Mouse (Mus musculus): Measurements from ENCODE around the gene Lingo3.

Gene Lingo3

DNA sequence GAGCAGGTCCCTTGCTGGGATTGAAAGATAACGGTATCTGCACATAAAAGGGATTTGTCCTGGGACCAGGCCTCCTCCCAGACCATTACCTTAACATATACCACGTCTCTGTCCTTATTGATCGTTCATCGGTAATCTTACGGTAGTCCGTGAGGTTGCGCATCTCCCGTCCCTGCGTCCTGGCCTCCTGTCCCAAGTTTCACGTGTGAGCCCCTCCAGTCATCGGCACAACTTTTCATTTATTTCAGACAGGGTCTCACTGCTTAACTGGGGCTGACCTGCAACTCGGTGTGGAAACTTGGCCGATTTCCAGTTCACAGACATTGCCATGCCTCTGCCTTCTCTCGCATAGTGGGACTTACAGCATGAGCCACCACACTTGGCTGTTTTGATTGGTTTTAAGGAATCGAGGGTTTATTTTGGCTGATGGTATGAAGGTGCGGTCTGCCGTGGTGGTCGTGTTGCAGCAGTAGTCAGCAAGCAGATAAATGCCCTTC is 44.7 kb downstream of the Lingo3 start:
- DNase-seq (ENCODE audit: low spot score in 2 of 2), result no peak

DNA sequence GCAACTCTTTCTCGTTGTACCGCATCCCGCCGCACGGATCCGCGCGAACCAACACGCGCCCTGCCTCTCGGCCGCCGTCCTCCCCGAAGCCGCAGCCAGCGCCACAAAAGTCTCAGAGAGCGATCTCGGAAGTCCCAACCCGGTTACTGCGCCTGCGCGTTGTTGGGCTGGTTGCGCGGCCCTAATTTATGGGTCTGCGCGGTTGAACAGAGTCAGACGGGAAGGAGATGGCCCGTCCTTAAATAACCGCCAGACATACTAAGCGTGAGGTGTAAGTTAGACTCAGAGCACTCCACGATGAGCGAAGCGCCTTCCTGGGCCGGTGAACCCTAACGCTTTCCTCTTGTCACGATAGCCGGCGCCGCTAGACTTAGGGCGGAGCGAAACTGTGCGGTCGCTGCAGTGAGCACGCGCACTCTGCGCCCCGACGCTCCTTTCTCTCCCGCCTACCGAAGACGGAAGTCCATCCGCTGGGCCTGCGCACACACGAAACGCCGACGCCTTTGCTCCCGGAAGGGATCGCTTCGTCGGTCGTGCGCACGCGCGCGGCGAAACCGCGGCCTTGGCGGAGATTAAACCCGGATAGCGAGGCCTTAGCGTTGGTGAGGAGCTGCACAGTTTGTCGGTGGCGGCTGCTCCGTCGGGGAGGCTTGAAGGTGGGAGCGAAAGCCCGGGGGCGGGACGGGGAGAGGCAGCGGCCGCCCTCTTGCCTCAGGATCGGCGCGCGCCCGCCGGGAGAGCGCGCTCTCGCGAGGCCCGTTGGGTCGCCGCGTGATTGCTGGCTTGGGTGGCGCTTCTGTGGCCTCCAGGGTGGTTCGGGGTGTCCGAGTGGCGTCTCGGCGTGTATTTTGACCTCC is 45.5 kb downstream of the Lingo3 start, which contains the start of the genes Sf3a2 and Plekhj1:
Gene Sf3a2 (plus strand): TSS at position 49 of the 857 bp plus-strand sequence.
Gene Plekhj1 (minus strand): TSS at position 477 of the 857 bp plus-strand sequence.
- peak; percentile 92 to 93 for DNase-seq (ENCODE audit: low spot score in 2 of 2)

DNA sequence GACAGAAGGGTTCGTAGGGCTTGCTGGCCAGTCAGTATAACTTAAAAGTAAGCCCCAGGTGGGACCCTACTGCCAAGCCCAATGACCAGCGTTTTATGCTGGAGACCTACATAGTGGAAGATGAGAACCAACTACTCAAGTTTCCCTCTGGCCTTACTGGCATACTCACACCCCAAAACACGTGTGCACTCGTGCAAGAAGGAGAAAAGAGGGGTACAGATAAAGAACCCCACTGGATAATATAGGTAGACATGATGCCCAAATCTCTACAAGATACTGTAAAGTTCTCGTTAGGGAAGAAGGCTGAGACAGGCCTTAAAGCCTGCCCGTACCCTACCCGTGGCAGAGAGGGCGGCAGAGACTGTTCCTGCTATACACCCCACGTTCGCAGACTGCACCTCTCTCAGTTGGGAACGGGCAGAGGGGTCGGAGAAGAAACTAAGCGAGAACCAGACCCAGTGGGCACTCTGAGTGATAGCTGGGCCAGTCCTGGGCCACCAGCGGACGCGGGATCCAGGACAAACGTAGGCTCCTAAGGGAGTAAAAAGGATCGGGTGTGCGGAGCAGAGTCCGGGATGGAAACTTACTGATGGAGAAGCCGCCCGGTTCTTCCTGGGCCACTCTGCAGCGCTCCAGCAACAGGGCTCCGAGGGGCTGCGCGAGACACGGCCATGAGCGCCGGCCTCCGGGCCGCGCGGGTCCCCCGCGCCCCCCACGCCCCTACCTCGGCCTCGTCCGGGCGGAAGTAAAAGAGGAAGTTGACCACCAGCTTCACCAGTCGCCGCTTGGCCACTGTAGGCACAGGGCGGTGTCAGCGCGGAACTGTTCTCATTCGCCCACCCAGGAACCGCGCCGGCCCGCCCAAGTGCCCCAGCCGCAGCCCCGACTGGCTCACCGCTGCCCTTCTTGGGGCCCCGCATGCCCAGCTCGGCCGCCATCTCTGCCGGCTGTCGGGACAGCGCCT is 46.4 kb downstream of the Lingo3 start:
- DNase-seq (ENCODE audit: low spot score in 2 of 2), result no peak

DNA sequence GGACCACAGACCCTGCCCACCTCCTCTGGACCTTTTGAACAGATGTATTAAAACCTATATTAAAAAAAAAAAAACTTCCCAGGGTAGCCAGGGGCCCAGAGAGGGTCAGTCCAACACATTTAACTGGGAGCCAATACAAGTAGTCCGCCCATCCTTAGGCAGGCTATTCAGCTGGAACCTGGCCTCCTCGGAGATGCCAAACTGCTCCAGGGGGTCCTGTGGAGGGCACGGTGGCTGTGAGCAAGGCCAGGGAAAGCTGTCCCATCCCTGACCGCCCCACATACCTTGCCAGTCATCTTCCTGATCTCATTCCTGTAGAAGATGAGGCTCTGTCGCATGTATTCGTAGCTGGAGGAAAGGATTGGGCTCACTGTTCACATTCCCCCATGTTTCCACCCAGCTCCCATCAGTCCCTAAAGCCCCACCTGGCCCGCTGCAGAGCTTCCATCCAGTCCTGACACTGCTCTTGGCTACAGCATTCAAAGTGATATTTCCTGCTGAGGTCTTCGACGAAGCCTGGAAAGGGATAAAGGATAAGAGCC is 47.5 kb downstream of the Lingo3 start:
- no peak for DNase-seq (ENCODE audit: low spot score in 2 of 2)

- no peak for DNase-seq (ENCODE audit: low spot score in 2 of 2)
Observed at GRCm38 (mm10) chr10:80794750-80795149, 49.1 kb downstream of the Lingo3 start.

DNA sequence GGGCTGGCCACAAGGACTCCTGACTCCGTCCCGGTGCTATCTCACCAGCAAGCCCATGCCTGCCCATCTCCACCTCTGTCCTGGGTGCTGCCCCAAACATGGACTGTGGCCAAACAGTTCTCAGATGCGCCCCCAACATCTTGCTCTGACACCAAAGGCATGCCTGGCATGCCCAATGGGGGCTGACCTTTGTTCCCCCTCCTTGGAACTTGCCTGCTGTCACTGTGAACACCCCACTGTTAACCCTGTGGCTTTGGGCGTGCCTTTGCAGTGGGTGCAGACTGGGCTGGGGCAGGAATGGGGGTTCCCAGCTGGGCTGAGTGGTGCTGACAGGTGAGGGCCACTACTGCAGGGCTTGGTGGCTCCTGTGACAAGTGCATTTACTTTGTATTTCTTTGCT is 50.0 kb downstream of the Lingo3 start:
- DNase-seq (ENCODE audit: low spot score in 2 of 2), result peak in 1 of 2 experiments; percentile 29

DNA sequence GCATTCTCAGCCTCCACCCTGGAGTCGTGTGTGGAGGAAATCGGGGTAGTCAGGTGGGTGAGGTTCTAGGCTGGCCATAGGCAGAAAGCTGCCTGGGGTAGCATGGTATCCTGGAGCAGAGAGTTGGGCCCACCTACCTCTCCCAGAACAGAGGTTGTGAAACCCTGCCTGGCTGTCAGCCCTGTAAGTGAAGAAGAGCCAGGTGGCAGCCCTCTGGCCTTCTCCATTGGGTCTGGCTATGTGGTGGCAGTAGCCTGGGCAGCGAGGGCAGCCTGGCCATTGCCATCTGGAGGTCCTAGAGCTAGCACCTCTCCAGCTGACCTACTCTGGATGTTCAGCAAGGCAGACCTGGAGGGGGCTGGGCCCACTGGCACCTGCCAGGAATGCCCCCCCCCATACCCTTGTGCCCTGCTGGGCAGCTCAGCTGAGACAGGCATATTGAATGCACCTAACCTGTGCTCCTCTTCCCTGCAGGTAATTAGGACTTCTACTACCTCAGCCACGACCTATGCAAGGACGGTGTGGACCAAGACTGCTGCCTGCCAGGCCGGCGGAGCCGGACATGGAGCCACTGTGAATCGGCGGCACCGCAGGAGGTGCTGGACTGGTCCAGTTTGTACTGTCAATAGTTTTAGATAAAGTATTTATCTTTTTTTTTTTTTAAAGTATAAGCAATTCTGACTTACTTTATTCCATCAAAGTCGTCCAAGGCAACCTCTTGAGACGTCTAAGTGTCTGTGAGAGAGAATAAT is 50.6 kb downstream of the Lingo3 start:
- no peak for DNase-seq (ENCODE audit: low spot score in 2 of 2)

DNA sequence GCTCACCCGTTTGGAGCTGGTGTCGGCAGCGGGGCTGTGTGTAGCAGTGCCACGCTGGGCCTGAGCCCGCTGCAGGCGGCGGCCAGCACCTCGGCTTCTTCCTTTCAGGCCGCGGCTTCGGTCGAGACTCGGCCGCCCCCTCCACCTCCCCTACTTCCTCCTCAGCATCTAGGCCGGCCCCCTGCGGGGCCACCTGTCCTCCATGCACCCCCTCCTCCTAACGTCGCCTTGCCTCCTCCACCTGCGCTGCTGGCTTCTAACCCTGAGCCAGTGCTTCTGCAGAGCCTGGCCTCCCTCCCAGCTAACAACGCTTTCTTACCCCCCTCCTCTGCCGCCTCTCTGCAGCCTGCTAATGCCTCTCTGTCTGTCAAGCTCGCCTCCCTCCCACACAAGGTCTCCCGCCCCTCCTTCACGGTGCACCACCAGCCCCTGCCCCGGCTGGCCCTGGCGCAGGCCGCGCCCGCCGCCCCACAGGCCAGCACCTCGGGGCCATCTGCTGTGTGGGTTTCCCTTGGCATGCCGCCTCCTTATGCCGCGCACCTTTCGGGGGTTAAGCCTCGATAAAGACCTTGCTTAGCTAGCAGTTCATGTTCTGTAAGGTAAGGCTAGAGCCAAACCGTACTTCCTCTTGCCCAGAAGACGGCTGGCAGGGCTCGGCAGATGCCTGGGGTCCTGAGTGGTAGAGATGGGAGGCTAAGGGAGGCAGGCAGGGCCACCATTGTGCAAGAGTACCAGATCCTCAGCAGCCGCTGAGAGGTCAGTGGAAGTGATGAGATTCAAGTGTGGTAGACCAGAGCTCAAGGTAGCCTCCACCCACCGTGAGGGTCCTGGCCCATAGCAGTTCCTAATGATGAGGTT is 51.4 kb downstream of the Lingo3 start:
- no peak for DNase-seq (ENCODE audit: low spot score in 2 of 2)

DNA sequence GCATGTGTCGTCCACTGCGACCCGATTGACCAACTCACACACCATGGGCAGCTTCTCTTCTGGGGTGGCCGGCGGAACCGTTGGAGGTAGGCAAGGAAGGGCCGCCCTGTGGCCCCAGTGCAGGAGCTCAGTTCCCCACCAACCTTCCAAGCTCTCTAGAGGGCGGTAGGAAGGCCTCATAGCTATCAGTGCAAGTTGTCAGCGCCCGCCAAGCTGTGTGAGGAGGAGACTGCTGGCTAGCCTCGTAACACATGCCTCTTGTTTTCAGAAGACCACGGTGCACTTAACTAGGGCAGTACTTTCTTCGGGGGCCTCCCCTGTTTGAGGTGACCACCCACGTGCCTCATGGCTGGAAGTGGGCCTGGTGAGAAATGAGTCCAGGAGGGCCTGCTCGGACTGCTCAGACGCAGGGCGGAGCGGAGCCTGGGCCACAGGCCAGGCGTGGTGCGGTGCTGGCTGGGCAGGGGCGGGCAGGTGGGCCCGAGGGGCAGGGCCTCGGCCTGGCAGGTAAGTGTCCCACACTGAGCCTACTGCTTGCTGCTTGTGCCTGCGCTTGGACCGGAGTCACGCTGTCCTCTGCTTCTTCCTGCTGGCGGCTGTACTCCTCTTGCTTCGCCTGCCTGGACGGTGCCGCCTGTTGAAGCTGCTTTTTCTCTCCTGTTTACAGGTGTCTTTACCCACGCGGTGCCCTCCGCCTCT is 52.2 kb downstream of the Lingo3 start:
- DNase-seq (ENCODE audit: low spot score in 2 of 2), result no peak

GRCm38 (mm10) chr10:80790761-80791404 is 53.0 kb downstream of the Lingo3 start:
- DNase-seq (ENCODE audit: low spot score in 2 of 2), result no peak

DNA sequence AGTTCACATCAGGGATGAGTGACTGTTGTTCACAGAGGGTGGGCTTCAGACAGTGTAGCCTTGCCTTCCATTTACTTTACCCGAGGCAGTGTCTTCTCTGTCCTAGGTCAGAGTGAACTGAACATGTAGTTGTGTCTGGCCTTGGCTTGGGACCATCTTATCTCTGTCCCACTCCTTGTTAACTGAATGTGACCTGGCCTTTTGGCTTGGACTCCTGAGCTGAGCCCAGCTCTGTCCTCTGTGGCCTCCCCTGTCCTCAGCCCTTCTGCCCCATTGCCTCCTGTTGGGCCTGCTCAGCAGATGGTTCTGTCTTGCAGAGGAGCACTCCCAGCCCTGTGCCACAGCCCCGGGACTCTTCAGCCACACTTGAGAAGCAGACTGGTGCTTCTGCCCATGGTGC is 56.3 kb downstream of the Lingo3 start:
- no peak for DNase-seq (ENCODE audit: low spot score in 2 of 2)

- DNase-seq (ENCODE audit: low spot score in 2 of 2), result no peak
Observed at GRCm38 (mm10) chr10:80785963-80786362, 57.9 kb downstream of the Lingo3 start.

GRCm38 (mm10) chr10:80784871-80785270 is 59.0 kb downstream of the Lingo3 start:
- no peak for DNase-seq (ENCODE audit: low spot score in 2 of 2)

DNA sequence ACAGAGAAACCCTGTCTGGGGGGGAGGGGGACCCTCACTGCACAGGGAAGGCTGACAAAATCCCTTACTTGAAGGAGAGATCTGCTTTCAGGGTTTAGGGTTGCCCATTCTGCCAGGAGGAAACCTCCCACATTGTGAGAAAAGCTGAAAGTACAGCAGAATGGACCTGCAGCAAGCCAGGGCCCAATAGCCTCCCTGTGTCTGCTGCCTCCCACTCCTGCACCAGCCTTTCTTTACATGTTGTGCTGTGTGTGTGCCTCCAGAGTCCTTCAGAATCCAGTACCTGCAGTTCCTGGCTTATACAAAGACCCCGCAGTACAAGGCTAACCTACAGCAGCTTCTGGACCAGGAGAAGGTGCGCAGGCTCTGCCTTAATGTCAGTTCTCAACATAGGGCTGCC is 59.5 kb downstream of the Lingo3 start:
- no peak for DNase-seq (ENCODE audit: low spot score in 2 of 2)

All from urinary bladder, postnatal 36 days (tissue).